Mouse (Mus musculus) brain, embryonic 14.5 days (tissue): ENCODE data around the gene Ugt1a1. TPM values are rescaled to one million over a fixed set of nuclear protein-coding genes. Genes with fewer than 3 reads are reported as not detected.

Source experiments
- DNase-seq: peaks from one replicate; pipeline ENCODE4 v3.0.0-alpha.2; 2011; ENCODE audit warnings: low read depth
- CTCF ChIP-seq: fragments of 200-500 bp; IDR thresholded peaks from 2 replicates; pipeline ENCODE4 v1.5.1; 2012; ENCODE audit warnings: inconsistent platforms, mild to moderate bottlenecking, moderate library complexity, borderline replicate concordance; ENCODE audit not compliant: insufficient read depth, insufficient read length; ENCODE audit errors: extremely low read depth
- POLR2A ChIP-seq: fragments of 200-500 bp; IDR thresholded peaks from 2 replicates; pipeline ENCODE4 v1.6.1; 2012; ENCODE audit warnings: mild to moderate bottlenecking, inconsistent platforms, borderline replicate concordance; ENCODE audit not compliant: poor library complexity, insufficient read depth, insufficient read length, severe bottlenecking; ENCODE audit errors: extremely low read depth
- polyA plus RNA-seq: library from polyadenylated mRNA; depleted of rRNA; stranded (reverse); fragments of >200 nt; gene quantifications from 2 replicates; pipeline ENCODE4 v1.2.3, GENCODE M21; 2012

The Ugt1a1 gene
- polyA plus RNA-seq, 1 experiment, result 0.14 TPM

GRCm38 (mm10) chr1:88255466-88255857, 43.7 kb downstream of the Ugt1a1 start:
- TF ChIP-seq POLR2A (no peak), CTCF (no peak)
- DNase-seq, result no peak

- DNase-seq, result no peak
- no peak for TF ChIP-seq POLR2A
- TF ChIP-seq CTCF, result no peak
Observed at GRCm38 (mm10) chr1:88255989-88256754, 44.4 kb downstream of the Ugt1a1 start.

DNA sequence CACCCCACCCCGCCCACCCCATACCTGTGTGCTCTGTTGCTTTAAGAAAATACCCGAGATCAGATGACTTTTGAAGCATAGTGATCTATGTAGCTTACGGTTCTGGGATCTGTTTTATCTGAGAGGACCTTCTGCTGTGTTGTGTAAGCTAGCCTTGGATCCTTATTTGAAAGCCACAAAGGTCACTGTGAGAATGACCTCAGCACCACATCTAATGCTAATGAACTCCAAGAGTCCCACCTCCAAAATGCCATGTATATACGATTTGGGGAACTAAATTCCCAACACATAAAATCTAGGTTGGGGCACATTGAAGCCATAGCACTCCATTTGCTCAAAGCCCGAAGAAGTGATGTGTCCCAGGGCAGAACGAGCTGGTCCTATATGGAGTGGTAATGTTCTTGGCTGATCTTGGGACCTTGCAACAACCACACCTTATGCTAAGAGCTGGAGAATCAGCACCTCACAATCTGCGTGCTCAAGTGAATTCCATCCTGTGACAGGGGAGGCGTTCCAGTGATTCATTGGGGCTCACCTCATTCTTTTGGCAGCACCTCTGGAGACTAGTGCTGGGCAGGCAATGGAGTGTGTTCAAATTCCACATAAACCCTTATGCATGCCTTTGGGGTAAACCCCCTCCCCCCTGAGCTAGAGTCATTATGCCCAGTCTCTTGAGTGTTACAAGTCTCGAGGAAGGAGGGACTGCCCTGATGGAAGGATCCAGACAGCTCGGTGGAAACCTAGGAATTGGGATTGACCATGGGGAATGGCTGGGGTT, 45.3 kb downstream of the Ugt1a1 start:
- TF ChIP-seq POLR2A, result no peak
- TF ChIP-seq CTCF, result no peak
- no peak for DNase-seq

GRCm38 (mm10) chr1:88257681-88258080, 45.9 kb downstream of the Ugt1a1 start:
- DNase-seq, result no peak
- TF ChIP-seq CTCF, result no peak
- TF ChIP-seq POLR2A, result no peak

DNA sequence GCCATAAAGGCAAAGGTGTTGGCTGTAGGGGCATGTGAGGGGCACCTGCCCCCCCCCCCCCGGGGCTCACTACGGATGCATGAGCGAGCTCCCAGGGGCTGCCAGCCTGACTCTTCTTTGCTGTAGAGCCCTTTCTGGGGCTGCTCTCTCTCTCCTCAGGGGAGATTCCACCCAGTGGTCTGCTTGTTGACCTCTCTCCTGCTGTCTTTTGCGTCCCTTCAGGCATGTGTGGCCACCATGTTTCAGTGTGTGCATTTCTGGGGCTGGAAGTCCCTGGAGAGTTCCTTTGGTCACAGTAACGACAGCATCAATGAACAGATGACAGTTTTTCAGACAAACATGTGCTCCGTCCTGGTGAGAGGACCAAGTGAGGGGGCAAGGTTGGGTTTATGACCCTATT, 46.6 kb downstream of the Ugt1a1 start:
- no peak for DNase-seq
- no peak for TF ChIP-seq CTCF
- no peak for TF ChIP-seq POLR2A

- TF ChIP-seq POLR2A (no peak), CTCF (no peak)
- peak; percentile 47 for DNase-seq
Observed at GRCm38 (mm10) chr1:88258881-88259642, 47.3 kb downstream of the Ugt1a1 start.

DNA sequence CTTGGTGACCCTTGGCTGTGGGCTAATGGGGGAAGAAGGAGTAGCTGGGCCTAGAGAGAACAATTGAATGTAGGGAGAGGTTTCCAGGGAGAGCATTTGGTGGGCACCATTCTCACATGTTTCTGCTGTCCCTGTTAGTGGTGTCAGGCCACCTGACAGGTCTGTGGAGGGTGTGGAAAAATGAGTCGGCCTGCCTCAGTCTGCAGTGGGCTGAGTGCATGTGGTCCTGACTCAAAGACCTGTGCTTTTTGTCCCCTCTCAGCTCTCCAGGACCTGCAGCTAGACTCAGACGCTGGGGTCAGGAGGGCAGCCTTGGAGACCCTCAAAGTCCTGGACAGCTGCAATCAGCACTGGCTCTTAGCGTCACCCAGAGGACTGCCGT, 47.9 kb downstream of the Ugt1a1 start:
- no peak for TF ChIP-seq CTCF
- no peak for TF ChIP-seq POLR2A
- no peak for DNase-seq

GRCm38 (mm10) chr1:88260114-88260513, 48.4 kb downstream of the Ugt1a1 start:
- no peak for DNase-seq
- TF ChIP-seq CTCF (no peak), POLR2A (no peak)

DNA sequence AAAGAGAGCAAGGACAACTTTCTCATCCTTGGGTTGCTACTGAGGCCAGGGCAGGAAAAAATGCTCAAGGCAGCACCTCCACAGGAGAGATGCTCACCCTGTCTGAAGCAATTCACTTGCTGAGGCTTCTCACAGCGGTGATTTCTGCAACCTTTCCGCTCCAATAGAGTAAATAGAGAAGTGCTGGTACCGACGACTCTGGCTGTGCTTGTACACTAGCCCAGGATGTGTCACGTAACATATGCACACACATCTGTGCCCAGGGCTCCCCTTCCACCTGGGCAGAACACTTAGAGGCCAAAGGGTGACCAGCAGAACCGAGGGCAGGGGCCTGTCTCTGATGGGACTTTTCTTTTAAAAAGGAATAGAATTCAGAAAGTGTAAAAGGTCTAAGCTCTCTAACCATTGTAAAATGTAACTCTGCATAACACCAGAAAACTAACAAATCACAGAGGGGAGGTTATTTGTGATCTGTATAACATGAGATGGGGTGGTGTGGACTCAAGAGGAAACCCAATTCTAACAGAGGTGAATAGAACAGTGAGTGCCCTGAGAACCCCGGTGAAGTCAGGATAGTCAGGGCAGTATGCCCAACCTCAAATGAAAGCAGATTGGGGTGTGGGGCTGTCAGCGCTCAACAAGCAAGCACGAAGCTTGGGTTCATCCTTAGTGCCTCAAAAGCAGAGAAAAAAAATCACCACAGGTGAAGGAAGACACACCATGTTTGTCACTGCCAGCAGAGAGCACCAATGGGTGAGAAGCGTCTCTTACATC, 49.0 kb downstream of the Ugt1a1 start:
- TF ChIP-seq CTCF (no peak), POLR2A (no peak)

DNA sequence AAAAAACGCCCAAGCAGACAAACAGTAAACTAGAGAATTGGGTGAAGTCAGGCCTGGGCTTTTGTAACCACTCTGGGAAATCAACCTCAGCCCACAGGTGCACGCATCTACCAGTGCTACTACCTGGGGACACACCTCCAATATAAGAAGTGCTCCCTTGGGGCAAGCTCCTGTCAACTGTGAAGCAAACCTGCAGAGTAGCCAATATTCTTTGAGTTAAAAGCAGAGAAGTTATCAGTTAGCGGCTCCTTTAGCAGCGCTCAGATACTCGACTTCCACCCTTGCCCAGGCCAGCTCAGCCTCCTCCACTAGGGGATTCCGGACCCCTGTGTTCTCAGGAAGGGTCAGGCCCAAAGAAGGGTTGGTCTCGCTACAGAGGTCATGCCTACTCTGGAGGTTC, 49.9 kb downstream of the Ugt1a1 start:
- TF ChIP-seq CTCF (no peak), POLR2A (no peak)
- DNase-seq, result no peak

More for the DNA sequence above, 49.0 kb downstream of the Ugt1a1 start:
- no peak for DNase-seq

- TF ChIP-seq CTCF (no peak), POLR2A (no peak)
- DNase-seq, result peak; percentile 82
Observed at GRCm38 (mm10) chr1:88262255-88262654, 50.5 kb downstream of the Ugt1a1 start.

GRCm38 (mm10) chr1:88262961-88263360, 51.2 kb downstream of the Ugt1a1 start:
- no peak for TF ChIP-seq CTCF
- TF ChIP-seq POLR2A, result no peak
- no peak for DNase-seq
